Mouse (Mus musculus): ENCODE results near the gene Klhl12. TPM values are rescaled to one million over a fixed set of nuclear protein-coding genes. Genes with fewer than 3 reads are reported as not detected.
"Not testable (repeated sequence)": the region's sequence is repeated elsewhere in the genome, so short reads cannot be mapped to it uniquely, and the experiment has no call there.

Klhl12 gene
- total RNA-seq, 1 experiment from 2014 or later: 24.9 TPM

GRCm38 (mm10) chr1:134515891-134516290 lies 60.6 kb downstream of the Klhl12 start:
- no peak for DNase-seq

- DNase-seq: no peak
Observed at GRCm38 (mm10) chr1:134516491-134517198, 61.3 kb downstream of the Klhl12 start.

GRCm38 (mm10) chr1:134517841-134518240 lies 62.5 kb downstream of the Klhl12 start:
- not testable (repeated sequence) for DNase-seq

- peak; percentile 76 for DNase-seq
Observed at GRCm38 (mm10) chr1:134518677-134519076, 63.3 kb downstream of the Klhl12 start.

GRCm38 (mm10) chr1:134519201-134519600 lies 63.9 kb downstream of the Klhl12 start:
- not testable (repeated sequence) for DNase-seq

- DNase-seq: no peak
Observed at GRCm38 (mm10) chr1:134520001-134520721, 64.8 kb downstream of the Klhl12 start.

- DNase-seq: no peak
Observed at GRCm38 (mm10) chr1:134521163-134521562, 65.8 kb downstream of the Klhl12 start.

- DNase-seq: no peak
Observed at GRCm38 (mm10) chr1:134522325-134522724, 67.0 kb downstream of the Klhl12 start.

- DNase-seq: no peak
Observed at GRCm38 (mm10) chr1:134524424-134524823, 69.1 kb downstream of the Klhl12 start.

GRCm38 (mm10) chr1:134525015-134525414 lies 69.7 kb downstream of the Klhl12 start:
- DNase-seq: no peak

GRCm38 (mm10) chr1:134526752-134527151 lies 71.4 kb downstream of the Klhl12 start:
- DNase-seq: no peak

GRCm38 (mm10) chr1:134530618-134531017 lies 75.3 kb downstream of the Klhl12 start:
- DNase-seq: no peak

GRCm38 (mm10) chr1:134533710-134534109 lies 78.4 kb downstream of the Klhl12 start:
- DNase-seq: not testable (repeated sequence)

- DNase-seq: no peak
Observed at GRCm38 (mm10) chr1:134535054-134535453, 79.7 kb downstream of the Klhl12 start.

- no peak for DNase-seq
Observed at GRCm38 (mm10) chr1:134535513-134535912, 80.2 kb downstream of the Klhl12 start.

- DNase-seq: no peak
Observed at GRCm38 (mm10) chr1:134540610-134541009, 85.3 kb downstream of the Klhl12 start.

Other genes starting within 250 kb of the Klhl12 start
- 89.7 and 151 TPM in 2 replicates for gene Adora1, start 220.1 kb upstream of the Klhl12 start, total RNA-seq (2021)
- gene Myog, start 165.5 kb upstream of the Klhl12 start, total RNA-seq (2021): not detected in 2 replicates
- gene Ppfia4, start 122.6 kb upstream of the Klhl12 start, total RNA-seq (2021): 0.67 and 2.0 TPM in 2 replicates
- gene Tmem183a, start 93.6 kb upstream of the Klhl12 start, total RNA-seq (2021): 47.2 and 56.3 TPM in 2 replicates
- gene 4933406M09Rik, start 69.6 kb upstream of the Klhl12 start, total RNA-seq (2021): not detected in 2 replicates
- gene Cyb5r1, start 50.0 kb upstream of the Klhl12 start, total RNA-seq (2021): 51.2 and 62.0 TPM in 2 replicates
- gene Adipor1, start 40.2 kb upstream of the Klhl12 start, total RNA-seq (2021): 129 and 132 TPM in 2 replicates
- gene Rabif, start 39.1 kb downstream of the Klhl12 start, total RNA-seq (2021): 34.1 and 38.4 TPM in 2 replicates
- gene Mgat4e, start 94.2 kb downstream of the Klhl12 start, total RNA-seq (2021): not detected in 2 replicates
- gene Kdm5b, start 104.6 kb downstream of the Klhl12 start, total RNA-seq (2021): 45.5 and 55.4 TPM in 2 replicates
- gene Syt2, start 191.1 kb downstream of the Klhl12 start, total RNA-seq (2021): 0.18 TPM in 1 of 2 replicates, not detected in the other

Measured in adrenal gland, postnatal 25 days (tissue).